Mouse (Mus musculus): ENCODE results near the gene Snph.

GRCm38 (mm10) chr2:151585934-151586333 lies 46.5 kb downstream of the Snph start:
- peak; percentile 46 for TF ChIP-seq CTCF (conservative IDR thresholded peaks at IDR 0.05; ENCODE audit: insufficient read depth, insufficient read length, low read depth, low read length)
- no peak for TF ChIP-seq POLR2A (IDR thresholded peaks at IDR 0.05; ENCODE audit: low read depth, low read length)

Measured in kidney, adult 2 months (tissue).